Mouse (Mus musculus) limb, embryonic 10.5 days (tissue): Measurements from ENCODE around the gene Casp4. TPM values are rescaled to one million over a fixed set of nuclear protein-coding genes. Genes with fewer than 3 reads are reported as not detected.

Experiments used
- DNase-seq: peaks from one replicate; pipeline ENCODE4 v3.0.0-alpha.2; 2017; ENCODE audit warnings: low spot score
- H3K27ac ChIP-seq: fragments of 300-500 bp; sonication (generic); 2 replicates; pipeline ENCODE4 v1.5.1; 2016; ENCODE audit warnings: mild to moderate bottlenecking
- H3K27me3 ChIP-seq: fragments of 300-500 bp; sonication (generic); 2 replicates; pipeline ENCODE4 v1.6.1; 2016; ENCODE audit warnings: low read depth, mild to moderate bottlenecking; ENCODE audit not compliant: poor library complexity, severe bottlenecking
- H3K36me3 ChIP-seq: fragments of 300-500 bp; sonication (generic); 2 replicates; pipeline ENCODE4 v1.6.1; 2016; ENCODE audit warnings: mild to moderate bottlenecking, moderate library complexity
- H3K4me1 ChIP-seq: fragments of 300-500 bp; sonication (generic); 2 replicates; pipeline ENCODE4 v1.6.1; 2016
- H3K4me3 ChIP-seq: fragments of 300-500 bp; sonication (generic); 2 replicates; pipeline ENCODE4 v1.5.1; 2016; ENCODE audit warnings: mild to moderate bottlenecking, moderate library complexity
- H3K9me3 ChIP-seq: fragments of 300-500 bp; sonication (generic); replicated peaks from 2 replicates; pipeline ENCODE4 v1.6.1; 2016; ENCODE audit warnings: mild to moderate bottlenecking
- WGBS: fragments of 180-500 bp; shearing (Covaris S2); methylation state at CpG from one replicate; pipeline ENCODE4 v1.1.7; 2016; 5-methylcytosine and 5-hydroxymethylcytosine counted together
- polyA plus RNA-seq: library from polyadenylated mRNA; unstranded; fragments of >200 nt; fragmentation: Nextera tagmentation; extraction: Ambion mirVana; gene quantifications from 2 replicates; pipeline ENCODE4 v1.2.1, GENCODE M21; 2016

Gene Casp4
- polyA plus RNA-seq, 1 experiment from 2014 or later, result 0.19 TPM

DNA sequence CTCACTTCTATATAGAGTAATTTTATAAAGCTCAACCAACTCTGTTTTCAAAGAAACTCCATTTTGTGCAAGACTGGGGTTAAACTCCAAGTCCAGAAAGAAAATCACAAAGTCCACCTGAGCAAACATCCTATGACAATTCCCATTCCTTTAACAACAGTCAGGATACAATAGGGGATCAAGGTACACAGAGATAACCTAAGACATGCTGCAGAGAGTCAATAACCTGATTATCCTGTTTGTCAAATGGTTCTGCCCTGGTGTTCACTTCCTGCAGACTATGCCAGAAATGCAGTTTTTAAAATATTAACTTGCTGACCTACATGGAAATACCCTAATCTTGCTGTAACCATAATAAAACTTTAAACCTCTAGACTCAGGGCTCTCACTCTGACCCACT, 23.8 kb downstream of the Casp4 start:
- DNase-seq, result no peak
- Histone ChIP-seq H3K9me3 (no peaks in the 10 kb centered on the region), H3K4me3 (no peak overlapping the region), H3K27ac (no peak overlapping the region), H3K27me3 (no peaks in the 10 kb centered on the region), H3K36me3 (no peaks in the 10 kb centered on the region), H3K4me1 (no peaks in the 10 kb centered on the region)

DNA sequence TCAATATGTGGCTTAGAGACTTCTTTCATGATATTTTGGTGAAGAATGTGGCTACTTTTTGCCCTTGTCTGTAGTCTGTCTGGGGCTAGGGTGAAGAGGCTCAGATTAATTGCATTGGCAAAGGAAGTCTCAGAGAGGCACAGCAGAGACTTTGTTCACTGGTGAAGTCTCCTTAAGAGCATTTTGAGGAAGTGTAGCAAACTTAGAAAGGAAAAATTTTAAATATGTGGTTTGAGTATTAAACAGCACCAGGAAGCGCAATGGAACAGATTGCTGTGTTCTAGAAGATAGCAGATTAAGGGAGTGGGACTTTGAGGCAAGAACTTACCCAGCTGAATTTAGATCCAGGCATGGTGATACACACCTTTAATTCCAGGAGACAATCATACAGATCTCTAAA, 24.8 kb downstream of the Casp4 start:
- WGBS, result 95% methylated on average over 1 of the region's 1 CpGs
- Histone ChIP-seq H3K27ac (no peak overlapping the region), H3K4me1 (no peaks in the 10 kb centered on the region), H3K4me3 (no peak overlapping the region), H3K36me3 (no peaks in the 10 kb centered on the region), H3K9me3 (no peaks in the 10 kb centered on the region), H3K27me3 (no peaks in the 10 kb centered on the region)
- DNase-seq, result no peak

DNA sequence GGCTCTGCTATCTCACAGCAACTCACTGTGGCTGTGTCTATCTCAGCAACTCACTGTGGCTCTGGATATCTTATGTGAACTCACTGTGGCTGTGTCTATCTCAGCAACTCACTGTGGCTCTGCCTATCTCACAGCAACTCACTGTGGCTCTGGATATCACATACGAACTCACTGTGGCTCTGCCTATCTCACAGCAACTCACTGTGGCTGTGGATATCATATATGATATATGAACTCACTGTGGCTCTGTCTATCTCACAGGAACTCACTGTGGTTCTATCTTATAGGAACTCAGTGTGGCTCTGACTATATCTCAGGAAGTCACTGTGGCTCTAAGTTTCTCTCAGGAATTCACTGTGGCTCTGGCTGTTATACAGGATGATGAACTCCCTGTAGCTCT, 34.5 kb downstream of the Casp4 start:
- 83% methylated on average over 1 of the region's 1 CpGs for WGBS
- H3K4me3 ChIP-seq, result no peak overlapping the region
- no peaks in the 10 kb centered on the region for H3K9me3 ChIP-seq
- no peak overlapping the region for H3K27ac ChIP-seq
- H3K4me1 ChIP-seq, result no peaks in the 10 kb centered on the region
- DNase-seq, result no peak
- H3K36me3 ChIP-seq, result no peaks in the 10 kb centered on the region
- H3K27me3 ChIP-seq, result no peaks in the 10 kb centered on the region

DNA sequence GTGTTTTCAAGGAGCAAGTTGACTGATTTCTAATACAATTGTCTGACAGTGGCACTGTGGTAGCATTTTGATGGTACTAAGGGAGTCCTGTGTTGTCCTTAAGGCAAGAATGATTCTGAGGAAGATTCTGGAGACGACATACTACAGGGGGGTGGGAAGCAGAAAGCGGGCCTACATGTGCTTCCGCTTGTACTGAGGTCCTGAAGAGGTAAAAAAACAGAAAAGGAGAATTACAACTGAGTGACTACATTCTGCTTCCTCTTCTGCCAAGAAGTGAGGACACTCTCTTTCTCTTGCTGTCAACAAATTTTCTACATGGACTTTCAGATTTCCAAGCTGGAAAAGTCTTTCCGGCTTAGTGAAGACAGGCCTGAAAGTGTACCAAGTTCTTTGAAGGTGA, 35.5 kb downstream of the Casp4 start:
- H3K9me3 ChIP-seq, result no peaks in the 10 kb centered on the region
- H3K36me3 ChIP-seq, result no peaks in the 10 kb centered on the region
- H3K27me3 ChIP-seq, result no peaks in the 10 kb centered on the region
- no peak overlapping the region for H3K27ac ChIP-seq
- H3K4me3 ChIP-seq, result no peak overlapping the region
- WGBS, result 90% methylated on average over 4 of the region's 4 CpGs
- DNase-seq, result no peak
- H3K4me1 ChIP-seq, result no peaks in the 10 kb centered on the region

DNA sequence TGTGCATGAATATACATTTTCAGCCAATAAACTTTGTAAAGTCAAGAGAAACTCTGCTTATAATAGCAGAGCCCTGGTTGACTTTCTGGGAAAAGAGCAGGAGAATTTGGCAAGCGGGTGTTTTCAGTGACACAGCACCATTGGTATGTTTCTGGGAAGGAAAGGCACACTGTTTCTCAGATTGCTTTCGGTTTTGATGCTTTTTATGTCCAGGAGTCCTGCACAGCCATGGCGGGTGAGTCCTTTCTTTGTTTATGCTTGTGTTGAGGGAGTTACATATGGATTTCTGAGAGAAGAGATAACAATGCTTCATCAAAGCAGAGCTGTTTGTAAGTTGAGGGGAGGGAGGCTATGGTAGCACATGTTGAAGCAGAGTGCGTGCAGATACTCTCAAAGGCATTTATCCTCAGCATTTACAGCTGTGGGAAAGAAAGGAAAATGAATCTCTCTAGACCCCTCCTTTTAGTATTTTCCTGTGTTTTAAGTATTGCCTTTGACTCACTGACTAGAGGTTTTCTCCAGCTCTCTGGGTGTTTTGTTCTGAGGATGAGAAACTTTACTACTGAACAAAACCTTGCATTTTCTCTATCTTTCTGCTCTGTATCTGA, 36.8 kb downstream of the Casp4 start, which contains the start of gene Casp12:
Gene Casp12 (plus strand): TSS at position 140 of the 608 bp plus-strand sequence.
- no peak for DNase-seq
- no peak within 1 kb of the TSS for H3K4me3 ChIP-seq
- H3K27me3 ChIP-seq, result no peaks in the 10 kb centered on the region
- H3K9me3 ChIP-seq, result no peaks in the 10 kb centered on the region
- no peaks in the 10 kb centered on the region for H3K36me3 ChIP-seq
- H3K4me1 ChIP-seq, result no peaks in the 10 kb centered on the region
- WGBS, result 87% methylated on average over 4 of the region's 4 CpGs
- no peak within 1 kb of the TSS for H3K27ac ChIP-seq

DNA sequence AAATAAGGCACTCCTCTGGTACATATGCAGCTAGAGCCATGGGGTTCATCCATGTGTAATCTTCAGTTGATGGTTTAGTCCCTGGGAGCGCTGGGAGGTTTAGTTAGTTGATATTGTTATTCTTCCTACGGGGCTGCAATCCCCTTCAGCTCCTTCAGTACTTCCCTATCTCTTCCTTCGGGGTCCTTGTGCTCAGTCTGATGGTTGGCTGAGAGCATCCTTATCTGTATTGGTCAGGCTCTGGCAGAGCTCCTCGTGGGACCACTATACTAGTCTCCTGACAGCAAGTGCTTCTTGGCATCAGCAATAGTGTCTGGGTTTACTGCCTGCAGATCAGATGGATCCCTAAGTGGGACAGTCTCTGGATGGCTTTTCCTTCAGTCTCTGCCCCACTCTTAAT, 38.8 kb downstream of the Casp4 start:
- no peak overlapping the region for H3K27ac ChIP-seq

GRCm38 (mm10) chr9:5353673-5354072, 45.0 kb downstream of the Casp4 start:
- WGBS, result 88% methylated on average over 2 of the region's 2 CpGs
- Histone ChIP-seq H3K36me3 (no peaks in the 10 kb centered on the region), H3K27ac (no peak overlapping the region), H3K4me1 (no peaks in the 10 kb centered on the region), H3K4me3 (no peak overlapping the region), H3K9me3 (no peaks in the 10 kb centered on the region), H3K27me3 (no peaks in the 10 kb centered on the region)
- no peak for DNase-seq

More for the DNA sequence above, 38.8 kb downstream of the Casp4 start:
- H3K4me1 ChIP-seq, result no peaks in the 10 kb centered on the region
- H3K36me3 ChIP-seq, result no peaks in the 10 kb centered on the region
- no peak overlapping the region for H3K4me3 ChIP-seq
- H3K9me3 ChIP-seq, result no peaks in the 10 kb centered on the region
- H3K27me3 ChIP-seq, result no peaks in the 10 kb centered on the region
- 87% methylated on average over 4 of the region's 4 CpGs for WGBS
- DNase-seq, result no peak

GRCm38 (mm10) chr9:5356801-5357200, 48.2 kb downstream of the Casp4 start:
- no peak for DNase-seq
- Histone ChIP-seq H3K36me3 (no peaks in the 10 kb centered on the region), H3K4me1 (no peaks in the 10 kb centered on the region), H3K9me3 (no peaks in the 10 kb centered on the region), H3K27ac (no peak overlapping the region), H3K4me3 (no peak overlapping the region), H3K27me3 (no peaks in the 10 kb centered on the region)

Other genes with a start within 250 kb of the Casp4 start
- gene Casp1, start 10.3 kb upstream of the Casp4 start, polyA plus RNA-seq, result 0.45 and 0.53 TPM in 2 replicates
- 0.13 TPM in 1 of 2 replicates, not detected in the other for gene Casp12, start 36.6 kb downstream of the Casp4 start, polyA plus RNA-seq